Mouse (Mus musculus): ENCODE results near the gene Gas2l3. TPM values are rescaled to one million over a fixed set of nuclear protein-coding genes. Genes with fewer than 3 reads are reported as not detected.

The Gas2l3 gene
- 1 to 10 TPM; 2.1 to 2.3 TPM for total RNA-seq (2021)

- DNase-seq (ENCODE audit: extremely low spot score in 1 of 2, low spot score in 1 of 2): peak; percentile 62 to 71
These were observed at the start of gene Gas2l3 for GRCm38 (mm10) chr10:89443623-89444151. Gene Gas2l3, minus strand, starts transcription at chr10:89443967.

GRCm38 (mm10) chr10:89491321-89491720, 47.6 kb upstream of the Gas2l3 start:
- DNase-seq (ENCODE audit: extremely low spot score in 1 of 2, low spot score in 1 of 2): no peak

DNA sequence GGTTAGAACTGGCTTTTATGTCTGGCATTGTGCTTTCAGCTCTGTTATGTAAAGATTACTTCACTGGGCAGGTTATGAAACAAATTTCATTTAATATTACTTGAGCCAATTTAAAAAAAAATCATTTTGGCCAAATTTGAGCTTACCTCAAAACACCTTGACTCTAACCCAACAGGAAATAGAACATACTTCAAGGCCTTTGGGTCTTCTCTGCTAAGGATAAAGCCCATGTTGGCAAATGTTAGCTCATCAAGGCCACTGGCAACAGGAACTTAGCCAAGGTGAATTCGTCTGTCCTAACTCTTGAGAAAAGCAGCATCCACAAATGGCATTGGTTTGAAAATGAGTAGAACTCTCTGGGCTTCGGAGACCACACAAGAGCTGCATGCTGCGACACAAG, 46.5 kb upstream of the Gas2l3 start:
- no peak for DNase-seq (ENCODE audit: extremely low spot score in 1 of 2, low spot score in 1 of 2)

DNA sequence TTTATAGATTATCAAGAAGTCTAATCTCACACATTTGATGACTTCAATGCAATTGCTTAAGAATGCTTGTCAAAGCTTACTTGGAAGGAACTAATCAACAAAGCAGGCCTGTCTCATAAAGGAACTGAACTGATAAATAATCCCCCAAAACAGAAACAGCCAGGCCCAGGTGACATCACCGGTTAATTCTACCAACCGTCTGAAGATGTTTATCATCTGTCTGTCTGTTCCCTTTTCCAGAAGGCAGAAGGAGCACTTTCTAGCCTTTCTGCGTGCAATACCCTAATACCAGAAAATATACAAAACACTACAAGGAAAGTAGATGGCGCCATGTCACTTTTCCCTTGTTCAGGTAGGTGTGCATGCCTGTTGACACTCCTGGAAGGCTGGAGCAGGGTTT, 45.7 kb upstream of the Gas2l3 start:
- no peak for DNase-seq (ENCODE audit: extremely low spot score in 1 of 2, low spot score in 1 of 2)

DNA sequence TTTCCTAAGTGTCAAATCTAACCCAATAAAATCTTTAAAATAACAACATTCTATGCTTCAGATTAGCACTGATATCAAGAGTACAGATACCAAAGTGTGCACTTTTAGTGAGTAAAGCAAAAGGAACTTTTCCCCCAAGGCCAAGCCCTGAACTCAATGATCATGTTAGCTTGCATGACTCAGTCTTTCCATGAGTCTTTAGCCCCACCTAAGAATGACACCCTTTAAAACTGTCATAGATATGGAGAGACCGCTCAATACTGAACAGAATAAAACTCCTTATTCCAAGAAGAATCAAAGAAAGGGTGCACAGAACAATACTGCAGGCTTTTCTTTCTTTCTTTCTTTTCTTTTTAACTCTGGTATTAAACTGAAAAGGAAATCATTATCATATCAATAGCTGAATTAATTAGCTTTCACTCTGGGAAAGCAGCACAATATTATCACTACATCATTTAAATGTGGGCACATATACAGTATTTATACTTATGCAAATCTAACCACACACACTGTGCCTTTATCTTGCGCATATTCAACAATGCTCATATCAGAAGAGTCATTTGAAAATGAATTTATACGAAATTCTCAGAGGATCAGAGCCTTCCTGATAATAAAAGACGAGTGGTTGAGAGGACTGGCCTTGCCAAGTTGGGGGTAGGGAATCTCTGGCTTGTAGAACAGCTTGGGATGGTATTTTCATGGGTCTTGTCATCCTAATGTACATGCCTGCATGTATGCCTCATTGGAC, 43.4 kb upstream of the Gas2l3 start:
- no peak for DNase-seq (ENCODE audit: extremely low spot score in 1 of 2, low spot score in 1 of 2)

DNA sequence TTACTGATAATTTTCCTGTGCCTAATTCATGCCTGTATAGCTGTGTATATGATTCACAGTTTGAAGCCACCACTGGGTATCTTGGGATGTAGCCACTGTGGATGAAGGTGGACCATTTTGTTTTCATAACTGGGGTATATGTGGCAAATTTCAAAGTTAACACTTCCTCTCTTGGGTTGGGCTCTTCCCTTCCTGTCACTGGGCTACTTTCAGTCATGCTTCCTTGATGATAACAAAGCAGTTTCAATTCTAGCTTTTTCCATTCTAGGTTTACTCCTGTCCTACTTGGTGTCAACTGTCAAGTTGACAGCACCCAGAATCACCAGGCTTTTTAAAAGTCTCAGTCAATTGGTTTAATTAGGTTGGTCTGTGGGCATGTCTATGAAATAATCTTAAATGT, 41.1 kb upstream of the Gas2l3 start:
- no peak for DNase-seq (ENCODE audit: extremely low spot score in 1 of 2, low spot score in 1 of 2)

- no peak for DNase-seq (ENCODE audit: extremely low spot score in 1 of 2, low spot score in 1 of 2)
These were observed 40.2 kb upstream of the Gas2l3 start for GRCm38 (mm10) chr10:89483812-89484602.

DNA sequence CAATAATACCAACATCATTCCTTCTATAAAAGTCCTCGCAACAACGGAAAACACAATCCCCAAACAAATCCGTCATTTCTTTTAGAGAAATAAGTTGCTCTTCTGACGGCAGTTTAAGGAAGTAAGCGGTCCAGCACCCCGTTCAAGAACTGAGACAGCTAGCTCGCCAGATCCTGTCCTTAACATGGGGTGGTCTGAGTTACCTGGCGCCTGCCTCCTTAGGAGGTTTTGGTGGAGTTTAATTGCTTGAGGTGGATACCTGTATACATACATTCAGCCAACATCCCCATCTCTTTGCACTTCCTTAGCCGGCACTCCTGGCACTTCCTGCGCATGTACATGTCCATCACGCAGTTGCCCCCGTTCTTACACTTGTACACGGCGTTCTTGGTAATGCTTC, 39.3 kb upstream of the Gas2l3 start:
- DNase-seq (ENCODE audit: extremely low spot score in 1 of 2, low spot score in 1 of 2): no peak

DNA sequence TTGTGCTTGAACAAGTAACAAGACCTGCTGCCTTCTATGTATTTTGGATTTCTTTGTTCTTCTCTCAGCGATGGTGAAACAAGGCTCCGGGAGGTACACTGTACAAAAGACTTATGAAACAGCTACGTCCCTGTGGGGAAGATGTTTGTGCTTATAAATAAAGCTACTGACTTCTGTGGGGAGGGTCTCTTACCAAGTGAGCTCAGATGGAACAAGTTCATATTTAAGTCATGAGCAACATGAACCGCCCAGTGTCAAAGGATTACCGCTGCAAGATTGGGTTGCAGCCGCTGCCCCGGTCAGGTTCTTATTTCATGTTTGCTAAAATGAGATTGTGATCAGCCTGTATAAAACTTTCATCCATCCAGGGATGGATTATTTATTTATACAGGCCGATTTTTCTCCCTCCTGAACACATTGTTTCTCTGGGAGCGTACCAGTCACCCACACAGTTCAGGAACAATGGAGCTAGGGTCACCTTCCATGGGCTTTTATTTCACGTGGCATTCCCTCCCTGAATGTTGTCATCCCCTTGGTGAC, 38.4 kb upstream of the Gas2l3 start:
- no peak for DNase-seq (ENCODE audit: extremely low spot score in 1 of 2, low spot score in 1 of 2)

- no peak for DNase-seq (ENCODE audit: extremely low spot score in 1 of 2, low spot score in 1 of 2)
These were observed 37.9 kb upstream of the Gas2l3 start for GRCm38 (mm10) chr10:89481638-89482037.

- no peak for DNase-seq (ENCODE audit: extremely low spot score in 1 of 2, low spot score in 1 of 2)
These were observed 35.0 kb upstream of the Gas2l3 start for GRCm38 (mm10) chr10:89478766-89479165.

GRCm38 (mm10) chr10:89470596-89471353, 27.0 kb upstream of the Gas2l3 start:
- DNase-seq (ENCODE audit: extremely low spot score in 1 of 2, low spot score in 1 of 2): no peak

DNA sequence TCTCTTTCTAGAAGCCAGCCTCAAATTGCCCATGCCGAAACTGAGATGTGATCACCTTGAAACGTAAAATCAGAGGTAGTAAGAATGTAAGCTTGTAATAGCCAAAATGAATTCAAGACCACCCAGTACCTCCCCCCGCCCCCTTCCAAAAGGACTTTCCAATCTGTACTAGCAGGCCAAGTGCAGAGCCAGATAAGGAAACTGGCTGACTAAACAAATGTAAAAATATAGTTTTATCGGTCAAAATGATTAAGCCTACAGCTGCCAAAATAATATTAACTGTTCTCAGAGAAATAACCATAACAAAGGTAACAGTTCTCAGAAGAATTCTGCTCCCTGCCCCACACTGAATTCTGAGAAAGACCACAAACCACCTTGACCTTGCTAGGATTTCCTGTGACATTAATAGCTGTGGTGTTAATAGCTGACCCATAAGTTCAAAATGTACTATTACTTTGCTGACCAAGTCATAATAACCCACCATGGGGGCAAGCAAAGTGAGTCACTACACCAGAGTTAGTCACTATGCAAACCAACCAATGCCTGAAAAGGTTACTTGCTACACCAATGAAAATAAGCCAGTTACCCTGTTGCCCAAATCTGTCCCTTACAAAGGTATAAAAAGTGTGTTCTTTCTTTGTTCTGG, 21.1 kb upstream of the Gas2l3 start:
- no peak for DNase-seq (ENCODE audit: extremely low spot score in 1 of 2, low spot score in 1 of 2)

DNA sequence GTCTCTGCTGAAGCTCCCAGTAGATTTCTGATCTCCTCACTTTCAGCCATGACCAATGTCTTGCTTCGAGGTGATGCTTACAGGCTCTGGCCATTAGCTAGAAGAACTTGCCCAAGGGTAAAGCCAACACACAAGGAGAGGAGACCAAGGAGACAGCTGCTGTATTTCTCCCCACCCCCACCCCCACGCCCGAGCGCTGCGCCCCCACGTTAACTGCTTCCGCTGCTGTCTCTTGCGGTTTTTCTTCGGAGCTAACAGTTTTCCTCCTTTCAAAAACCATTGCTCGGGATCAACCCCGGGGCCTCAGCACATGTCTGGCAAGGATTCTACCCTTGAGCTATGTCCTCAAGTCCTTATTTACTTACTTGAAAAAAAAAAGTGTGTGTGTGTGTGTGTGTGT, 19.1 kb upstream of the Gas2l3 start:
- no peak for DNase-seq (ENCODE audit: extremely low spot score in 1 of 2, low spot score in 1 of 2)

- DNase-seq (ENCODE audit: extremely low spot score in 1 of 2, low spot score in 1 of 2): peak; percentile 48 to 81
These were observed 18.2 kb upstream of the Gas2l3 start for GRCm38 (mm10) chr10:89461856-89462507.

DNA sequence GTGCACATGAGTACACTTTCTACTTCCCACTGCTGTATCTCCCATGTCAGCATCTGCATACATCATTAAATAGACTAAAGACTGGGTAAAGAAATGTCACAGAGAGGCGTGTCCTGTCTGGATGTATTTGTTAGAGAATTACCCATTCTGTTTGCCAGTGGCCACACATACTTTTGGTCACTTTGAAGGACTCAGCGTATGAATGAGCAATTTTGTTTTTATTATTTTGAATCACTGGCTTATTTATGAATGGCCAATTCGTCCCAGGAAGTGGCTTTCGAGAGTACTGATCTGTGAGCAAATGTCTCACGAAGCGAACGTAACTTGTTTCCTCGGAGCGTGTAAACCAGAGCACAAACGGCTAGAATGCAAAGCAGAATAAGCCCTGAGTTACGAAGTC, 17.2 kb upstream of the Gas2l3 start:
- DNase-seq (ENCODE audit: extremely low spot score in 1 of 2, low spot score in 1 of 2): no peak

DNA sequence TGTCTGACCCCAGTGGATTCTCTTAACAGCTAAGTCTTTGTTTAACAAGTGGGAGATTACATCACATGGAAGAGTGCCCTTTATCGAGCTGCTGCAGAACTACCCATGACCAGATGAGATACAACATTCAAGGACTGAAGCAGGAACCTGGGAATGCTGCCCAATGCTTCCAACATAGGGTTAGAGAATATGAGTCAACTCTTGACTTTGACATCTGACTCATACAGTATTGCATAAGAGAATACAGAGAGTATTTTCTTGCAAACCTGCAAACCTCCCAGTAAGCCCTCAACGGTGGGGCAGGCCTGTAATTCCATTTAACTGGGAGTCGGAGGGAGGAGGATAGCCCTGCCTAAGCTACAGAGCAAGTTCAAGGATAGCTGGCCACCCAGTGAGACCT, 15.0 kb upstream of the Gas2l3 start:
- no peak for DNase-seq (ENCODE audit: extremely low spot score in 1 of 2, low spot score in 1 of 2)

DNA sequence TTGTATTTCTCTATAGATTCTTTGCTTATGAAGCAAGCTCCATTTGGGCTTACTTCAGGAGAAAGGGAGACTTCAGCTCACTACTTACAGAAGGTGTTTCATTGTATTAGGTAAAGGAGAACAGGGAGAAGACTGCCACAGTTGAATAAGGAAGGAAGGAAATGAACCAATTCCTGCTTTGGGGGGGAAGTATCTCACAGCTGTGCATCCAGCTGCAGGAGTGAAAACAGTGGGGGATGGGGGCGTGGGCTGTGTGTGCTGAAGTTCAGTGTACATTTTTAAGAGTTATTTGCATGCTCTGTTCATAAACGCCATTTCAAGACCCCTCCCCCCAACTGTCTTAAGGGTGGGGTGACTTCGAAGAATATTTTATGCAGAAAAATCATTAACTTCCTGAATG, 10.0 kb upstream of the Gas2l3 start:
- no peak for DNase-seq (ENCODE audit: extremely low spot score in 1 of 2, low spot score in 1 of 2)

- DNase-seq (ENCODE audit: extremely low spot score in 1 of 2, low spot score in 1 of 2): no peak
These were observed 9.4 kb upstream of the Gas2l3 start for GRCm38 (mm10) chr10:89453068-89453641.
